Mouse (Mus musculus) yolk sac, embryonic 10.5 days (tissue): ENCODE measurements around the gene Crip1.
"Not testable (repeated sequence)": the region's sequence is repeated elsewhere in the genome, so short reads cannot be mapped to it uniquely, and the experiment has no call there.

Experiments used
- DNase-seq: peaks from one replicate; pipeline ENCODE4 v3.0.0-alpha.2; 2017; ENCODE audit warnings: low spot score

The Crip1 gene

GRCm38 (mm10) chr12:113184945-113185344 lies 38.8 kb downstream of the Crip1 start:
- DNase-seq: no peak

- DNase-seq: peak; percentile 36
Observed at GRCm38 (mm10) chr12:113185442-113186291, 39.6 kb downstream of the Crip1 start, which contains the start of gene Tmem121. Tmem121 (plus strand) TSS chr12:113185930.

GRCm38 (mm10) chr12:113186326-113187010 lies 40.4 kb downstream of the Crip1 start:
- no peak for DNase-seq

- DNase-seq: no peak
Observed at GRCm38 (mm10) chr12:113187011-113187375, 40.9 kb downstream of the Crip1 start.

DNA sequence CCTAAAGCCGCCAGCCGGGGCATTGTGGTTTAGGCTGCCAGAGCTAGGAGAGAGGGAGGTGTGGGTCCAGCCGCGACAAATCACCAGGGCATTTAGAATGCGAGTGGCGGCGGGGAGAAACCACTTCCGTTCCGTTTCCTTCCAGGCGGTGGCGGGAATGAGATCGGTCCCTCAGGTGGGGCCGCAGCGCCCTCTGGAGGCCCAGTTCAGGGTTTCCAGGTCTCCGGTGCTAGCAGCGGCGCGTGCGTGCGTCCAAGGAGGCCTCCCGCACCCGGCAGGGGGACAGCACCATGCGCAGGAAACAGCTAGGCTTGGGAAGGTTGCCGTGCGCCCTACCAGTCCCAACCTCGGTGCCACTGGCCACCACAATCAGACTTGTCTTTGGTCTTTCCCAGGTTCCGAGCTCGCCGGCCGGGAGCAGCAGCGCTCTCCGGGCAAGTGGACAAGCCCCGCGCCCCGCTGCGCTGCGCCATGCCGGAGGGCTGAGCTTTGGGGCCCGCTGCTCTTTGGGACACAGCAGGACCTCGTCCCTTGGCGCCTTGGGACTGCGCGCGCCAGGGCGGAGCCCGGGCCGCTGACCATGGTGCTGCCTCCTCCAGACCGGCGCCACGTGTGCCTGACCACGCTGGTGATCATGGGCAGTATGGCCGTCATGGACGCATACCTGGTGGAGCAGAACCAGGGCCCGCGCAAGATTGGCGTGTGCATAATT lies 41.6 kb downstream of the Crip1 start:
- peak; percentile 73 for DNase-seq

GRCm38 (mm10) chr12:113188349-113189055 lies 42.4 kb downstream of the Crip1 start:
- DNase-seq: no peak

GRCm38 (mm10) chr12:113193423-113193822 lies 47.3 kb downstream of the Crip1 start:
- no peak for DNase-seq

DNA sequence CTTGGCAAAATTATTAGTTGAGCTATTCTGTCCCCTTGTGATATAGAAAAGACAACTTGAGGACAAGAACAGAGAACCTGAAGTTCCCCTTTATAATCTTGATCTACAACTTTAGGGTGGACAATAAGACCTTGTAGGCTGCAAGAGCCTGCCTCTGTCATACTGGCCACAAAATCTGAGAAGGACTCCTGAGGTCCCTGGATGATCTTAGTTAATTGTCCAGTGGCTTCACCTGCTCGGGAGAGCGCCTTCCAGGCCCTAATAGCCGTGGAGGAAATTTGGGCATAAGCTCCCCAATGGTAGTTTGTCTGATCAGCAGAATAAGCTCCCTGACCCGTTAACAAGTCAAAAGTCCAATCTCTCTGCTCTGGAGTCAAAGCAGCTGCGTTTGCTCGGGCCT lies 53.0 kb downstream of the Crip1 start:
- not testable (repeated sequence) for DNase-seq

DNA sequence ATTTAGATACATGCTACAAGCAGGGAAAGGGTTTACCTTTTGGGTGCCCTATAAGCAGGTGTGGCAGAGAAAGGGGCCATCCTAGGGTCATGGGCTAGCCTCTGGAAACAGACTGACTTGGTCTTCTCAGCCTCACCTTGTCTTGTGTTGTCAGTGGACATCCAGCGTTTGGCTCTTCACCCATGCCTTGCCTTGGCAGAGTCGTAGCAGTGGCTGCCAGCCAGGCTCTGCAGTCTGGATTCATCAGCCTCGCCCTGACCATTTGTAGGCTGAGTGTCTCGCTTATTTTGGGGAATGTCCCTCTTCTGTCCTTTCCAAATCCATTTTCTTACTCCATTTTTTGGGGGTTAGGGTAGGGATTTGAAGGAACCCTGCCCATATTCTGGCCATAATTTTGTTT lies 55.2 kb downstream of the Crip1 start:
- DNase-seq: no peak

GRCm38 (mm10) chr12:113202008-113202407 lies 55.9 kb downstream of the Crip1 start:
- no peak for DNase-seq
